Mouse (Mus musculus): ENCODE results near the gene Hs1bp3. TPM values are rescaled to one million over a fixed set of nuclear protein-coding genes. Genes with fewer than 3 reads are reported as not detected.

The Hs1bp3 gene
- total RNA-seq (2021): 10 to 100 TPM in 1 of 2 experiments, 1 to 10 TPM in 1; 8.7 to 14.1 TPM

- intact Hi-C loops (cut with DNase I): no loop called here
- peak; percentile 85 to 87 for DNase-seq (ENCODE audit: low spot score in 2 of 2)
Measured at GRCm38 (mm10) chr12:8313270-8313771, at the start of gene Hs1bp3. Gene Hs1bp3 (plus strand): TSS chr12:8313432.

- no peak for DNase-seq (ENCODE audit: low spot score in 2 of 2)
- intact Hi-C loops (cut with DNase I): no loop called here
Measured at GRCm38 (mm10) chr12:8266311-8266710, 46.9 kb upstream of the Hs1bp3 start.

- intact Hi-C loops (cut with DNase I): no loop called here
- DNase-seq (ENCODE audit: low spot score in 2 of 2): no peak
Measured at GRCm38 (mm10) chr12:8269627-8270026, 43.6 kb upstream of the Hs1bp3 start.

GRCm38 (mm10) chr12:8271405-8271804, 41.8 kb upstream of the Hs1bp3 start:
- no peak for DNase-seq (ENCODE audit: low spot score in 2 of 2)
- intact Hi-C loops (cut with DNase I): no loop called here

- no peak for DNase-seq (ENCODE audit: low spot score in 2 of 2)
- intact Hi-C loops (cut with DNase I): no loop called here
Measured at GRCm38 (mm10) chr12:8273471-8274171, 39.6 kb upstream of the Hs1bp3 start.

GRCm38 (mm10) chr12:8275424-8275823, 37.8 kb upstream of the Hs1bp3 start:
- no peak for DNase-seq (ENCODE audit: low spot score in 2 of 2)
- intact Hi-C loops (cut with DNase I): no loop called here

- intact Hi-C loops (cut with DNase I): no loop called here
- DNase-seq (ENCODE audit: low spot score in 2 of 2): no peak
Measured at GRCm38 (mm10) chr12:8281225-8282017, 31.8 kb upstream of the Hs1bp3 start.

- intact Hi-C loops (cut with DNase I): no loop called here
- DNase-seq (ENCODE audit: low spot score in 2 of 2): no peak
Measured at GRCm38 (mm10) chr12:8287970-8288369, 25.3 kb upstream of the Hs1bp3 start.

GRCm38 (mm10) chr12:8289099-8289498, 24.1 kb upstream of the Hs1bp3 start:
- DNase-seq (ENCODE audit: low spot score in 2 of 2): no peak
- intact Hi-C loops (cut with DNase I): no loop called here

- no peak for DNase-seq (ENCODE audit: low spot score in 2 of 2)
- intact Hi-C loops (cut with DNase I): no loop called here
Measured at GRCm38 (mm10) chr12:8289499-8289898, 23.7 kb upstream of the Hs1bp3 start.

- DNase-seq (ENCODE audit: low spot score in 2 of 2): no peak
- intact Hi-C loops (cut with DNase I): no loop called here
Measured at GRCm38 (mm10) chr12:8291157-8291853, 21.9 kb upstream of the Hs1bp3 start.

- DNase-seq (ENCODE audit: low spot score in 2 of 2): no peak
- intact Hi-C loops (cut with DNase I): no loop called here
Measured at GRCm38 (mm10) chr12:8295307-8295913, 17.8 kb upstream of the Hs1bp3 start.

- no peak for DNase-seq (ENCODE audit: low spot score in 2 of 2)
Measured at GRCm38 (mm10) chr12:8296154-8296553, 17.1 kb upstream of the Hs1bp3 start.

GRCm38 (mm10) chr12:8297586-8298214, 15.5 kb upstream of the Hs1bp3 start:
- DNase-seq (ENCODE audit: low spot score in 2 of 2): peak in 1 of 2 experiments; percentile 25
- intact Hi-C loops (cut with DNase I): no loop called here

More at GRCm38 (mm10) chr12:8296154-8296553, 17.1 kb upstream of the Hs1bp3 start:
- intact Hi-C loops (cut with DNase I): no loop called here

- intact Hi-C loops (cut with DNase I): no loop called here
- DNase-seq (ENCODE audit: low spot score in 2 of 2): no peak
Measured at GRCm38 (mm10) chr12:8298361-8299142, 14.7 kb upstream of the Hs1bp3 start.

- intact Hi-C loops (cut with DNase I): no loop called here
- DNase-seq (ENCODE audit: low spot score in 2 of 2): no peak
Measured at GRCm38 (mm10) chr12:8299143-8300110, 13.8 kb upstream of the Hs1bp3 start.

GRCm38 (mm10) chr12:8300111-8300480, 13.1 kb upstream of the Hs1bp3 start:
- intact Hi-C loops (cut with DNase I): no loop called here
- DNase-seq (ENCODE audit: low spot score in 2 of 2): no peak

- DNase-seq (ENCODE audit: low spot score in 2 of 2): no peak
- intact Hi-C loops (cut with DNase I): no loop called here
Measured at GRCm38 (mm10) chr12:8300521-8300920, 12.7 kb upstream of the Hs1bp3 start.

Measured in left cerebral cortex, postnatal 36 days (tissue).